Mouse (Mus musculus): ENCODE data around the gene Nadsyn1. TPM values are rescaled to one million over a fixed set of nuclear protein-coding genes. Genes with fewer than 3 reads are reported as not detected.
A peak's percentile ranks its signal among the peaks of the same experiment; 100 is the strongest.

Gene Nadsyn1
- polyA plus RNA-seq, 1 experiment from 2014 or later = 7.5 TPM

- Histone ChIP-seq H3K9ac (replicated peaks; ENCODE audit: low read length) (peak overlapping the region; percentile 75), H3K4me3 (ENCODE audit: low read depth, low read length) (peak overlapping the region; percentile 56), H3K9me3 (replicated peaks; ENCODE audit: control insufficient read depth, low read length) (no peaks in the 10 kb centered on the region), H3K4me1 (ENCODE audit: control insufficient read depth, insufficient read depth, low read length) (no peaks in the 10 kb centered on the region; the same call in 1 of the 2 replicates), H3K4me2 (ENCODE audit: low read depth, low read length) (peak overlapping the region; percentile 86), H3K36me3 (replicated peaks; ENCODE audit: control insufficient read depth, insufficient read depth, low read depth, low read length) (no peaks in the 10 kb centered on the region; the same call in 1 of the 2 replicates), H3K27me3 (ENCODE audit: control insufficient read depth, insufficient read depth, low read length) (no peaks in the 10 kb centered on the region), H3K27ac (replicated peaks; ENCODE audit: low read depth, low read length) (peak overlapping the region; percentile 83)
- WGBS = under 1% methylated on average over 37 of the region's 37 CpGs
- ATAC-seq (replicated peaks; ENCODE audit: insufficient number of reproducible peaks, low FRiP score, low TSS enrichment, low read depth) = peak; percentile 99
- peak; percentile 98 for DNase-seq (ENCODE audit: low spot score)
These were observed 7.1 kb upstream of the Nadsyn1 start for GRCm38 (mm10) chr7:143829504-143830331.

- no peak overlapping the region for H3K4me3 ChIP-seq (ENCODE audit: low read depth, low read length)
- ATAC-seq (replicated peaks; ENCODE audit: insufficient number of reproducible peaks, low FRiP score, low TSS enrichment, low read depth) = no peak
- H3K27me3 ChIP-seq (ENCODE audit: control insufficient read depth, insufficient read depth, low read length) = no peaks in the 10 kb centered on the region
- H3K4me2 ChIP-seq (ENCODE audit: low read depth, low read length) = no peak overlapping the region
- 84% methylated on average over 2 of the region's 2 CpGs for WGBS
- no peak overlapping the region for H3K9ac ChIP-seq (replicated peaks; ENCODE audit: low read length)
- H3K36me3 ChIP-seq (replicated peaks; ENCODE audit: control insufficient read depth, insufficient read depth, low read depth, low read length) = no peaks in the 10 kb centered on the region; the same call in 1 of the 2 replicates
- H3K27ac ChIP-seq (replicated peaks; ENCODE audit: low read depth, low read length) = no peak overlapping the region
- DNase-seq (ENCODE audit: low spot score) = no peak
- H3K9me3 ChIP-seq (replicated peaks; ENCODE audit: control insufficient read depth, low read length) = no peaks in the 10 kb centered on the region
- H3K4me1 ChIP-seq (ENCODE audit: control insufficient read depth, insufficient read depth, low read length) = peaks cover 3% of the 10 kb centered on the region
These were observed 4.3 kb upstream of the Nadsyn1 start for GRCm38 (mm10) chr7:143826985-143827384.

GRCm38 (mm10) chr7:143823266-143823605, 587 bp upstream of the Nadsyn1 start:
- ATAC-seq (replicated peaks; ENCODE audit: insufficient number of reproducible peaks, low FRiP score, low TSS enrichment, low read depth) = peak; percentile 25
- H3K4me3 ChIP-seq (ENCODE audit: low read depth, low read length) = peak overlapping the region; percentile 32
- H3K9ac ChIP-seq (replicated peaks; ENCODE audit: low read length) = peak overlapping the region; percentile 53
- H3K27ac ChIP-seq (replicated peaks; ENCODE audit: low read depth, low read length) = no peak overlapping the region
- H3K27me3 ChIP-seq (ENCODE audit: control insufficient read depth, insufficient read depth, low read length) = no peaks in the 10 kb centered on the region
- peaks cover 5% of the 10 kb centered on the region; the same call in 1 of the 2 replicates for H3K4me1 ChIP-seq (ENCODE audit: control insufficient read depth, insufficient read depth, low read length)
- 72% methylated on average over 4 of the region's 4 CpGs for WGBS
- no peaks in the 10 kb centered on the region; the same call in 1 of the 2 replicates for H3K36me3 ChIP-seq (replicated peaks; ENCODE audit: control insufficient read depth, insufficient read depth, low read depth, low read length)
- H3K9me3 ChIP-seq (replicated peaks; ENCODE audit: control insufficient read depth, low read length) = no peaks in the 10 kb centered on the region
- DNase-seq (ENCODE audit: low spot score) = peak; percentile 6
- peak overlapping the region; percentile 73 for H3K4me2 ChIP-seq (ENCODE audit: low read depth, low read length)

- Histone ChIP-seq H3K4me2 (ENCODE audit: low read depth, low read length) (no peak overlapping the region), H3K9me3 (replicated peaks; ENCODE audit: control insufficient read depth, low read length) (no peaks in the 10 kb centered on the region), H3K4me3 (ENCODE audit: low read depth, low read length) (no peak overlapping the region), H3K9ac (replicated peaks; ENCODE audit: low read length) (no peak overlapping the region), H3K4me1 (ENCODE audit: control insufficient read depth, insufficient read depth, low read length) (peaks cover 5% of the 10 kb centered on the region; the same call in 1 of the 2 replicates), H3K36me3 (replicated peaks; ENCODE audit: control insufficient read depth, insufficient read depth, low read depth, low read length) (no peaks in the 10 kb centered on the region; the same call in none of the 2 replicates), H3K27ac (replicated peaks; ENCODE audit: low read depth, low read length) (no peak overlapping the region), H3K27me3 (ENCODE audit: control insufficient read depth, insufficient read depth, low read length) (no peaks in the 10 kb centered on the region)
- no peak for DNase-seq (ENCODE audit: low spot score)
- WGBS = 79% methylated on average over 2 of the region's 2 CpGs
- ATAC-seq (replicated peaks; ENCODE audit: insufficient number of reproducible peaks, low FRiP score, low TSS enrichment, low read depth) = no peak
These were observed 1.4 kb downstream of the Nadsyn1 start for GRCm38 (mm10) chr7:143821241-143821640.

- no peak overlapping the region for H3K27ac ChIP-seq (replicated peaks; ENCODE audit: low read depth, low read length)
- no peak for DNase-seq (ENCODE audit: low spot score)
- no peak for ATAC-seq (replicated peaks; ENCODE audit: insufficient number of reproducible peaks, low FRiP score, low TSS enrichment, low read depth)
- WGBS = 68% methylated on average over 4 of the region's 4 CpGs
- peaks cover 5% of the 10 kb centered on the region; the same call in 1 of the 2 replicates for H3K4me1 ChIP-seq (ENCODE audit: control insufficient read depth, insufficient read depth, low read length)
- H3K27me3 ChIP-seq (ENCODE audit: control insufficient read depth, insufficient read depth, low read length) = no peaks in the 10 kb centered on the region
- no peak overlapping the region for H3K4me3 ChIP-seq (ENCODE audit: low read depth, low read length)
- no peaks in the 10 kb centered on the region for H3K9me3 ChIP-seq (replicated peaks; ENCODE audit: control insufficient read depth, low read length)
- no peak overlapping the region for H3K9ac ChIP-seq (replicated peaks; ENCODE audit: low read length)
- no peak overlapping the region for H3K4me2 ChIP-seq (ENCODE audit: low read depth, low read length)
- H3K36me3 ChIP-seq (replicated peaks; ENCODE audit: control insufficient read depth, insufficient read depth, low read depth, low read length) = no peaks in the 10 kb centered on the region; the same call in none of the 2 replicates
These were observed 3.4 kb downstream of the Nadsyn1 start for GRCm38 (mm10) chr7:143819201-143819600.

GRCm38 (mm10) chr7:143808909-143809308, 13.7 kb downstream of the Nadsyn1 start:
- peak; percentile 32 for DNase-seq (ENCODE audit: low spot score)
- H3K27me3 ChIP-seq (ENCODE audit: control insufficient read depth, insufficient read depth, low read length) = no peaks in the 10 kb centered on the region
- no peak for ATAC-seq (replicated peaks; ENCODE audit: insufficient number of reproducible peaks, low FRiP score, low TSS enrichment, low read depth)
- H3K36me3 ChIP-seq (replicated peaks; ENCODE audit: control insufficient read depth, insufficient read depth, low read depth, low read length) = no peaks in the 10 kb centered on the region; the same call in 1 of the 2 replicates
- H3K4me3 ChIP-seq (ENCODE audit: low read depth, low read length) = no peak overlapping the region
- 48% methylated on average over 1 of the region's 1 CpGs for WGBS
- H3K27ac ChIP-seq (replicated peaks; ENCODE audit: low read depth, low read length) = no peak overlapping the region
- H3K9me3 ChIP-seq (replicated peaks; ENCODE audit: control insufficient read depth, low read length) = no peaks in the 10 kb centered on the region
- no peak overlapping the region for H3K9ac ChIP-seq (replicated peaks; ENCODE audit: low read length)
- no peaks in the 10 kb centered on the region for H3K4me1 ChIP-seq (ENCODE audit: control insufficient read depth, insufficient read depth, low read length)
- no peak overlapping the region for H3K4me2 ChIP-seq (ENCODE audit: low read depth, low read length)

- Histone ChIP-seq H3K4me2 (ENCODE audit: low read depth, low read length) (no peak overlapping the region), H3K9ac (replicated peaks; ENCODE audit: low read length) (no peak overlapping the region), H3K36me3 (replicated peaks; ENCODE audit: control insufficient read depth, insufficient read depth, low read depth, low read length) (no peaks in the 10 kb centered on the region), H3K27ac (replicated peaks; ENCODE audit: low read depth, low read length) (no peak overlapping the region), H3K9me3 (replicated peaks; ENCODE audit: control insufficient read depth, low read length) (no peaks in the 10 kb centered on the region), H3K27me3 (ENCODE audit: control insufficient read depth, insufficient read depth, low read length) (no peaks in the 10 kb centered on the region), H3K4me1 (ENCODE audit: control insufficient read depth, insufficient read depth, low read length) (no peaks in the 10 kb centered on the region), H3K4me3 (ENCODE audit: low read depth, low read length) (no peak overlapping the region)
- no peak for DNase-seq (ENCODE audit: low spot score)
- no peak for ATAC-seq (replicated peaks; ENCODE audit: insufficient number of reproducible peaks, low FRiP score, low TSS enrichment, low read depth)
- WGBS = 82% methylated on average over 5 of the region's 5 CpGs
These were observed 17.4 kb downstream of the Nadsyn1 start for GRCm38 (mm10) chr7:143805199-143805624.

All from embryonic facial prominence, embryonic 11.5 days (tissue).